Mouse (Mus musculus) bone marrow, adult 2 months (tissue): ENCODE measurements around the gene Cd46.

Experiments
- CTCF ChIP-seq: fragments of 200-500 bp; IDR thresholded peaks from 2 replicates; pipeline ENCODE4 v1.5.1; 2011; ENCODE audit warnings: low read length, control low read depth; ENCODE audit not compliant: control insufficient read depth, insufficient read depth
- POLR2A ChIP-seq: fragments of 200-500 bp; IDR thresholded peaks from 2 replicates; pipeline ENCODE4 v1.6.1; 2011; ENCODE audit warnings: low read depth, mild to moderate bottlenecking, control low read depth, low read length, borderline replicate concordance; ENCODE audit not compliant: control insufficient read depth

DNA sequence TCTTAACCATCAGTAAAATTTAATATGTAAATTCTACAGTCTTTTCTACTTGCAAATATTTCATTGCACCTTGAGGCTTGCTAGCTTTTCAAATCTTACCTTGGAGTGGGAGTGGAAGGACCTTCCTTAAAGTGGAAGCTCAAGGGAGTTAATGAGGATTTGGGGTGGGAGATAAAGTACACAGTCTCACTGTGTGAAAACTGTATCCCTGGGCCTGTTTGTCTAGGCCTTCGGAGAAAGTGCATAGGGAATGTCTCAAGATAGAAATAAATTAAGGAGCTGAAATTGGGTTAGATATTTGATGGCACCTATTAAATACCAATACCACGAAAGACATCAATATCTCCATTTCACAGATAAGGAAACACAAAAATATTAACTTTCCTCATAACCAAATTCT lies 38.4 kb upstream of the Cd46 start:
- TF ChIP-seq CTCF = no peak
- no peak for TF ChIP-seq POLR2A
